Mouse (Mus musculus): ENCODE measurements around the gene Marcks. TPM values are rescaled to one million over a fixed set of nuclear protein-coding genes. Genes with fewer than 3 reads are reported as not detected.

Gene Marcks
- total RNA-seq, 2 experiments from 2014 or later: 164 to 165 TPM

- intact Hi-C loops (cut with DNase I): loop anchor here (2.0 to 5.0 kb wide), 5 partner anchors 65 to 1710 kb away; no protein-coding TSS in a partner anchor
Measured at GRCm38 (mm10) chr10:37137531-37138310, 999 bp downstream of the Marcks start.

GRCm38 (mm10) chr10:37136981-37137518 lies 1.7 kb downstream of the Marcks start:
- peak; percentile 93 to 96 for DNase-seq (ENCODE audit: low spot score in 2 of 2)
- intact Hi-C loops (cut with DNase I): loop anchor here (2.0 to 5.0 kb wide), 5 partner anchors 64 to 1710 kb away; no protein-coding TSS in a partner anchor

More at GRCm38 (mm10) chr10:37137531-37138310, 999 bp downstream of the Marcks start:
- peak; percentile 65 for DNase-seq (ENCODE audit: low spot score in 2 of 2)

GRCm38 (mm10) chr10:37135951-37136751 lies 2.6 kb downstream of the Marcks start:
- intact Hi-C loops (cut with DNase I): loop anchor here (2.0 to 5.0 kb wide), 5 partner anchors 63 to 1711 kb away; no protein-coding TSS in a partner anchor
- peak; percentile 62 to 74 for DNase-seq (ENCODE audit: low spot score in 2 of 2)

- intact Hi-C loops (cut with DNase I): no loop called here
- no peak for DNase-seq (ENCODE audit: low spot score in 2 of 2)
Measured at GRCm38 (mm10) chr10:37133876-37134708, 4.6 kb downstream of the Marcks start.

GRCm38 (mm10) chr10:37132671-37133070 lies 6.0 kb downstream of the Marcks start:
- no peak for DNase-seq (ENCODE audit: low spot score in 2 of 2)
- intact Hi-C loops (cut with DNase I): no loop called here

GRCm38 (mm10) chr10:37129652-37130051 lies 9.1 kb downstream of the Marcks start:
- DNase-seq (ENCODE audit: low spot score in 2 of 2): no peak
- intact Hi-C loops (cut with DNase I): no loop called here

- intact Hi-C loops (cut with DNase I): no loop called here
- DNase-seq (ENCODE audit: low spot score in 2 of 2): no peak
Measured at GRCm38 (mm10) chr10:37115329-37115728, 23.4 kb downstream of the Marcks start.

- intact Hi-C loops (cut with DNase I): no loop called here
Measured at GRCm38 (mm10) chr10:37112812-37113211, 25.9 kb downstream of the Marcks start.

GRCm38 (mm10) chr10:37112362-37112761 lies 26.4 kb downstream of the Marcks start:
- DNase-seq (ENCODE audit: low spot score in 2 of 2): no peak
- intact Hi-C loops (cut with DNase I): no loop called here

More at GRCm38 (mm10) chr10:37112812-37113211, 25.9 kb downstream of the Marcks start:
- DNase-seq (ENCODE audit: low spot score in 2 of 2): no peak

GRCm38 (mm10) chr10:37111432-37111831 lies 27.3 kb downstream of the Marcks start:
- DNase-seq (ENCODE audit: low spot score in 2 of 2): no peak
- intact Hi-C loops (cut with DNase I): no loop called here

- DNase-seq (ENCODE audit: low spot score in 2 of 2): no peak
- intact Hi-C loops (cut with DNase I): no loop called here
Measured at GRCm38 (mm10) chr10:37106871-37107627, 31.7 kb downstream of the Marcks start.

- DNase-seq (ENCODE audit: low spot score in 2 of 2): no peak
- intact Hi-C loops (cut with DNase I): no loop called here
Measured at GRCm38 (mm10) chr10:37106303-37106702, 32.4 kb downstream of the Marcks start.

GRCm38 (mm10) chr10:37102227-37103080 lies 36.3 kb downstream of the Marcks start:
- DNase-seq (ENCODE audit: low spot score in 2 of 2): no peak

GRCm38 (mm10) chr10:37101733-37102132 lies 37.0 kb downstream of the Marcks start:
- intact Hi-C loops (cut with DNase I): no loop called here
- DNase-seq (ENCODE audit: low spot score in 2 of 2): no peak

More at GRCm38 (mm10) chr10:37102227-37103080, 36.3 kb downstream of the Marcks start:
- intact Hi-C loops (cut with DNase I): no loop called here

- DNase-seq (ENCODE audit: low spot score in 2 of 2): no peak
- intact Hi-C loops (cut with DNase I): no loop called here
Measured at GRCm38 (mm10) chr10:37096529-37096928, 42.2 kb downstream of the Marcks start.

- intact Hi-C loops (cut with DNase I): no loop called here
- no peak for DNase-seq (ENCODE audit: low spot score in 2 of 2)
Measured at GRCm38 (mm10) chr10:37095803-37096202, 42.9 kb downstream of the Marcks start.

GRCm38 (mm10) chr10:37093306-37093705 lies 45.4 kb downstream of the Marcks start:
- no peak for DNase-seq (ENCODE audit: low spot score in 2 of 2)
- intact Hi-C loops (cut with DNase I): no loop called here

- DNase-seq (ENCODE audit: low spot score in 2 of 2): no peak
Measured at GRCm38 (mm10) chr10:37090411-37090810, 48.3 kb downstream of the Marcks start.

More at GRCm38 (mm10) chr10:37090411-37090810, 48.3 kb downstream of the Marcks start:
- intact Hi-C loops (cut with DNase I): no loop called here
